Mouse (Mus musculus): ENCODE results near the gene Tesk2. TPM values are rescaled to one million over a fixed set of nuclear protein-coding genes. Genes with fewer than 3 reads are reported as not detected.
A peak's percentile ranks its signal among the peaks of the same experiment; 100 is the strongest.
"Not testable (repeated sequence)": the region's sequence is repeated elsewhere in the genome, so short reads cannot be mapped to it uniquely, and the experiment has no call there.

The Tesk2 gene
- polyA plus RNA-seq, 1 experiment from 2014 or later: 9.0 TPM

DNA sequence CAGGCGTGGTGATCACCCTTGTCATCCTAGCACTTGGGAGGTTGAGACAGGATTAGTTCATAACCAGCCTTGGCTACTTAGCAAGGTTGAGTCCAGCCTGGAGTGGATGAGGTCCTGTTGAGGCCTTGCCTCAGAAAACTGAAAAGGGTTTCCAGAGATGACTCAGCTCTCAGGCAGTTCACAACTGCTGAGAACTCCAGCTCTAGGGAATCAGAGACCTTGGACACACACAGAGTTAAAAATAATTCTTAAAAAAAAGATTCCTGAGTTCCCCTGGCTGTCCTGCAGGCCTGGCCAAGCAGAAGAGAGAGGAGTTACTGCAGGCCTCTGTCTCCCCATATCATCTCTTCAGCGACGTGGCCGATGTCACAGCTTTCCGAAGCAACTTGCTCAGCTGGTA is 94.5 kb downstream of the Tesk2 start:
- H3K36me3 ChIP-seq (replicated peaks): peaks cover 70% of the 10 kb centered on the region
- no peak for DNase-seq (ENCODE audit: extremely low spot score, low spot score)
- no peaks in the 10 kb centered on the region for H3K9me3 ChIP-seq
- WGBS: 92% methylated on average over 5 of the region's 5 CpGs
- H3K27me3 ChIP-seq (ENCODE audit: poor library complexity, severe bottlenecking): peaks cover 20% of the 10 kb centered on the region
- H3K4me1 ChIP-seq: peaks cover 2% of the 10 kb centered on the region
- H3K4me3 ChIP-seq: no peak overlapping the region
- no peak overlapping the region for H3K27ac ChIP-seq

- H3K4me1 ChIP-seq: peaks cover 16% of the 10 kb centered on the region
- 94% methylated on average over 6 of the region's 6 CpGs for whole genome bisulfite sequencing
- H3K27me3 ChIP-seq (ENCODE audit: poor library complexity, severe bottlenecking): peaks cover 40% of the 10 kb centered on the region
- no peak overlapping the region for H3K4me3 ChIP-seq
- no peak overlapping the region for H3K27ac ChIP-seq
- H3K9me3 ChIP-seq: no peaks in the 10 kb centered on the region
- DNase-seq (ENCODE audit: extremely low spot score, low spot score): no peak
- peaks cover 55% of the 10 kb centered on the region for H3K36me3 ChIP-seq (replicated peaks)
Observed at GRCm38 (mm10) chr4:116817486-116817885, 96.7 kb downstream of the Tesk2 start.

GRCm38 (mm10) chr4:116819968-116820901 is 99.5 kb downstream of the Tesk2 start:
- peak overlapping the region; percentile 64 for H3K4me3 ChIP-seq
- peaks cover 49% of the 10 kb centered on the region for H3K27me3 ChIP-seq (ENCODE audit: poor library complexity, severe bottlenecking)
- H3K36me3 ChIP-seq (replicated peaks): peaks cover 40% of the 10 kb centered on the region
- peaks cover 30% of the 10 kb centered on the region for H3K4me1 ChIP-seq
- 21% methylated on average over 32 of the region's 32 CpGs for WGBS
- no peaks in the 10 kb centered on the region for H3K9me3 ChIP-seq
- no peak for DNase-seq (ENCODE audit: extremely low spot score, low spot score)
- peak overlapping the region; percentile 74 for H3K27ac ChIP-seq

DNA sequence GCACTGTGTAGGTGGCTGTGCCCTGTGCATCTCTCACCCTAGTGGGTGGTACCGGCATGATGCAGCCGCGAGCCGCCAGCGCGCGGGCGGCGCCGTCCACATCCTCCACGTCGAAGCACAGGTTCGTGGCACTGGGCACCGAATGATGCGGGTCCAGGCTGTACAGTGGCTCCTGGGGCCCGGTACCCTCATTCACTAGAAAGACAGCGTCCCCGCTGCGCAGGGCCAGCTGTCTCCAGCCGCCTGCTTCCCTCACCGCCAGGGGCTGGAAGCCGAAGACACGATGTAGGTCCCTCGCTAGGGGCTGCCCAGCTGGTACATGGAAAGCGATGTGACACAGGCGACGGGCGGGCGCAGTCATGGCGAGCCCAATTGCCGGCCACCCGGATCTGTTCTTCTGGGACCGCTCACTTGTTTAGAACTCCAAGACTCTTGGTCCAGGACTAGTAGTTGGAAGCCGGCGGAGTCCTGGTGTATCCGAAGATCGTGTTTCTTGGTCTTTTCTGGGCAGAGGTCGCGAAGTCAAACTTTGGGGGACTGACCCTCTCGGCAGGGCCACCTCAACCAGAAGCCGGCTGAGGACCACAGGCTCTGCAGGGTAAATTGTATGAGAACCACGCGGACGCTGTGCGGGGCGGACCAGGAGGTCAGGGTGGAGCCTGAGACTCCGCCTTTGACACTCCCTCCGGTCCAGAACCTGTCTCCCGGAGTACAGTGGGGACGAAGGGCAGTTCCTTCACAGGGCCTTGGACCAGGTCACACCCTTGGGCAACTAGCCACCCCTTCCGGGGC is 100.3 kb downstream of the Tesk2 start:
- peak; percentile 70 for DNase-seq (ENCODE audit: extremely low spot score, low spot score)
- H3K4me3 ChIP-seq: peak overlapping the region; percentile 64
- H3K27me3 ChIP-seq (ENCODE audit: poor library complexity, severe bottlenecking): peaks cover 49% of the 10 kb centered on the region
- H3K27ac ChIP-seq: peak overlapping the region; percentile 74
- no peaks in the 10 kb centered on the region for H3K9me3 ChIP-seq
- H3K36me3 ChIP-seq (replicated peaks): peaks cover 32% of the 10 kb centered on the region
- H3K4me1 ChIP-seq: peaks cover 36% of the 10 kb centered on the region
- WGBS: under 1% methylated on average over 51 of the region's 51 CpGs

DNA sequence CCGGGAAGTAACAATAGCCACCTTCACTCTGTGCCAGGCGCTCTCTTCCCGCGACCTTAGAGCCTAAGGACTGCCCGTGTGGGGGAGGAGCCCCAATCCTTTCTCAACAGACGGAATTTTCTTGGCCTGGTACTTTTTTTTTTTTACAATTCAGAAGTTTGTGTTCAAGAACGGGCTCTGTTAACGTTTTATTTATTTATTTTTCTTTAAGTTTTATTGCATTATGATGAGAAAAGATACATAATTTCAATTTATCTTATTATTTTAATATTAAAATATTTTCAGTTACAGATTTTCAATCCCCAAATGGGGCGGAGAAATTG is 100.9 kb downstream of the Tesk2 start, which contains the start of gene Hpdl:
Hpdl (minus strand) TSS at position 14 of the 323 bp plus-strand sequence.
- 11% methylated on average over 9 of the region's 9 CpGs for WGBS
- no peak for DNase-seq (ENCODE audit: extremely low spot score, low spot score)
- Histone ChIP-seq H3K27me3 (ENCODE audit: poor library complexity, severe bottlenecking) (peaks cover 49% of the 10 kb centered on the region), H3K27ac (peak within 1 kb of the TSS; percentile 74), H3K9me3 (no peaks in the 10 kb centered on the region), H3K4me1 (peaks cover 36% of the 10 kb centered on the region), H3K4me3 (peak within 1 kb of the TSS; percentile 64), H3K36me3 (replicated peaks) (peaks cover 26% of the 10 kb centered on the region)

DNA sequence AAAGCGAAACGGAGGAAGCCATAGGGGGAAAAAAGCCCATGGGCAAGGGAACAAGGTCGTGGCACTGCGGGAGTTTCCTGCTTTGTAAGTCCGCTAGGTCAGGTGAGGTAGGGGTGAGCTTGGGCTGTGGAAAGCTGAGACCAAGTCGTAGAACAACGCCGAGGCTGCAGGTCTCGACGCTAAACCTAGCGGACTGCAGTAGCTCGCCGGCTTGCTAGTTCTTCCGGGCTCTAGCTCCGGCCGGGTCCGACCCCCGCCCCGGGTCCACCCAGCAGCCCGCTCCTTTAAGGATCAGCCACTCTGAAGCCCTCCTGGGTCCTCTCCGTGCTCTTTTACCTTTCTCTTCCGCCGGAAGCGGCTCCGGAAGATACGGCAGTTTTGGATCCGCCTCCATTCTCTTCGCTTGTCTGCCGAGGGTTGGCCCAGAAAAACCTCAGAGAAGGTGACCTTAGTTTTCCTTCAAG is 103.8 kb downstream of the Tesk2 start:
- Histone ChIP-seq H3K4me3 (peak overlapping the region; percentile 66), H3K27ac (peak overlapping the region; percentile 91), H3K27me3 (ENCODE audit: poor library complexity, severe bottlenecking) (peaks cover 36% of the 10 kb centered on the region), H3K9me3 (no peaks in the 10 kb centered on the region), H3K36me3 (replicated peaks) (no peaks in the 10 kb centered on the region), H3K4me1 (peaks cover 46% of the 10 kb centered on the region)
- peak; percentile 67 for DNase-seq (ENCODE audit: extremely low spot score, low spot score)
- 2% methylated on average over 29 of the region's 29 CpGs for WGBS

GRCm38 (mm10) chr4:116827819-116828218 is 107.1 kb downstream of the Tesk2 start:
- H3K27ac ChIP-seq: no peak overlapping the region
- no peaks in the 10 kb centered on the region for H3K36me3 ChIP-seq (replicated peaks)
- no peaks in the 10 kb centered on the region for H3K9me3 ChIP-seq
- H3K4me3 ChIP-seq: no peak overlapping the region
- DNase-seq (ENCODE audit: extremely low spot score, low spot score): peak; percentile 36
- WGBS: 3% methylated on average over 4 of the region's 4 CpGs
- peaks cover 10% of the 10 kb centered on the region; the same call in 1 of the 2 replicates for H3K27me3 ChIP-seq (ENCODE audit: poor library complexity, severe bottlenecking)
- peaks cover 58% of the 10 kb centered on the region for H3K4me1 ChIP-seq

- Histone ChIP-seq H3K27me3 (ENCODE audit: poor library complexity, severe bottlenecking) (0 out of 2 replicates have a peak, but pooled peaks cover 5% of the 10 kb centered on the region), H3K9me3 (no peaks in the 10 kb centered on the region), H3K36me3 (replicated peaks) (no peaks in the 10 kb centered on the region), H3K27ac (peak overlapping the region; percentile 74), H3K4me3 (no peak overlapping the region), H3K4me1 (peaks cover 52% of the 10 kb centered on the region)
- 42% methylated on average over 6 of the region's 6 CpGs for WGBS
- DNase-seq (ENCODE audit: extremely low spot score, low spot score): no peak
Observed at GRCm38 (mm10) chr4:116829364-116830069, 108.8 kb downstream of the Tesk2 start.

DNA sequence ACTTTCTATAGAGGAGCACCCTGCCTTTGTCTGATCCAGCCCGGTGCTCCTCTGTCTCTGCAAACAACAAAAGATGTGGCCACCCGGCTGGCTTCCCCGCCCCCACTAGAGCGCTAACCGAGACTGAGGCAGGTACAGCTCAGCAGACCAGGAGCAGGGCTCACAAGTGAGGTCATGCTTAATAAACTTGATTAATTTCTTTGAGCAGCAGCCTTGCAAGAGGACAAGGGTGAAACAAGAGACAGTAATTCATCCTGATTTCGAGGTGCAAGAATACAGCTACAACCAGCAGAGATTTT is 109.3 kb downstream of the Tesk2 start:
- 0 out of 2 replicates have a peak, but pooled peaks cover 5% of the 10 kb centered on the region for H3K27me3 ChIP-seq (ENCODE audit: poor library complexity, severe bottlenecking)
- H3K4me3 ChIP-seq: 0 out of 2 replicates have a peak overlapping the region, but pooled peaks have one; percentile 3
- peak; percentile 49 for DNase-seq (ENCODE audit: extremely low spot score, low spot score)
- 10% methylated on average over 6 of the region's 6 CpGs for WGBS
- no peaks in the 10 kb centered on the region for H3K36me3 ChIP-seq (replicated peaks)
- H3K9me3 ChIP-seq: no peaks in the 10 kb centered on the region
- H3K27ac ChIP-seq: peak overlapping the region; percentile 74
- H3K4me1 ChIP-seq: peaks cover 47% of the 10 kb centered on the region

GRCm38 (mm10) chr4:116838999-116839398 is 118.3 kb downstream of the Tesk2 start:
- Histone ChIP-seq H3K36me3 (replicated peaks) (no peaks in the 10 kb centered on the region), H3K4me3 (no peak overlapping the region), H3K27ac (no peak overlapping the region), H3K9me3 (no peaks in the 10 kb centered on the region), H3K4me1 (peaks cover 11% of the 10 kb centered on the region), H3K27me3 (ENCODE audit: poor library complexity, severe bottlenecking) (peaks cover 21% of the 10 kb centered on the region)
- no peak for DNase-seq (ENCODE audit: extremely low spot score, low spot score)
- WGBS: 24% methylated on average over 2 of the region's 2 CpGs

DNA sequence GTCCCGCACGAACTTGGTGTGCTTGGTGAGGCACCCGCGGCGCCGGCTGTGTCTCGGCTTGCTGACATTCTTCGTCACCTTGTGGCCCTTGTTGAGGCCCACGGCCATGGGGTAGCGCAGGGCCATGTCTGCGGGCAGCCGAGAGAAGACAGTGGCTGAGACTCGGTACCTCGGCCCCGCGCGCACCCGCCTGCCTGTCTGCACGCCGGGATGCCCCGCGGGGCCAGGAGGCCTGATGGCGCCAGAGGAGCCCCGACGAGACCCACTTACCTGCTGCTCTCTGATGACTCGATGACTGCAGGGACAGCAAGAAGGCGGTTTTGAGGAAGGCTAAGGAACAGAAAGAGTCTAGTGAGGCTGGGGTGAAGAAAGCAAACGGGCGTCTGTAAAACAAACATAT is 119.3 kb downstream of the Tesk2 start:
- Histone ChIP-seq H3K27me3 (ENCODE audit: poor library complexity, severe bottlenecking) (peaks cover 21% of the 10 kb centered on the region), H3K4me1 (peaks cover 11% of the 10 kb centered on the region), H3K4me3 (0 out of 2 replicates have a peak overlapping the region, but pooled peaks have one; percentile 18)
- H3K9me3 ChIP-seq; H3K36me3 ChIP-seq (replicated peaks); DNase-seq (ENCODE audit: extremely low spot score, low spot score); H3K27ac ChIP-seq: not testable (repeated sequence)
- 33% methylated on average over 24 of the region's 29 CpGs for WGBS

GRCm38 (mm10) chr4:116840841-116841240 is 120.1 kb downstream of the Tesk2 start:
- no peaks in the 10 kb centered on the region for H3K9me3 ChIP-seq
- H3K36me3 ChIP-seq (replicated peaks): no peaks in the 10 kb centered on the region
- H3K27me3 ChIP-seq (ENCODE audit: poor library complexity, severe bottlenecking): peaks cover 21% of the 10 kb centered on the region
- peaks cover 11% of the 10 kb centered on the region for H3K4me1 ChIP-seq
- no peak overlapping the region for H3K27ac ChIP-seq
- H3K4me3 ChIP-seq: no peak overlapping the region
- 86% methylated on average over 6 of the region's 6 CpGs for WGBS
- DNase-seq (ENCODE audit: extremely low spot score, low spot score): no peak
